Mouse (Mus musculus) liver, embryonic 14.5 days (tissue): Measurements from ENCODE around the gene Tdrd3.

ENCODE experiments used
- CTCF ChIP-seq: IDR thresholded peaks from 2 replicates; pipeline ENCODE4 v1.5.1; 2016; ENCODE audit warnings: antibody characterized with exemption, low read depth, control low read depth
- EP300 ChIP-seq: IDR thresholded peaks from 2 replicates; pipeline ENCODE4 v1.6.1; 2016; ENCODE audit warnings: antibody characterized with exemption, low read depth

- TF ChIP-seq CTCF = no peak
- no peak for TF ChIP-seq EP300
These were observed 3.3 kb downstream of the Tdrd3 start for GRCm38 (mm10) chr14:87419740-87420139.
